Mouse (Mus musculus) monocyte, adult 2 months (primary cell): ENCODE results near the gene Abcg2.
"Not testable (repeated sequence)": the region's sequence is repeated elsewhere in the genome, so short reads cannot be mapped to it uniquely, and the experiment has no call there.

ENCODE experiments used
- DNase-seq, 2 experiments: peaks; one replicate each; pipeline ENCODE4 v3.0.0; 2022; ENCODE audit warnings: low spot score in 2 of 2, low read depth in 1 of 2

Abcg2 gene

GRCm38 (mm10) chr6:58584223-58584622 is at the start of gene Abcg2:
Gene Abcg2 (plus strand): TSS chr6:58584523.
- not testable (repeated sequence) for DNase-seq

GRCm38 (mm10) chr6:58540263-58540662 is 44.1 kb upstream of the Abcg2 start:
- DNase-seq, result not testable (repeated sequence)

- DNase-seq, result not testable (repeated sequence)
Measured at GRCm38 (mm10) chr6:58542852-58543251, 41.5 kb upstream of the Abcg2 start.

GRCm38 (mm10) chr6:58544971-58545370 is 39.4 kb upstream of the Abcg2 start:
- not testable (repeated sequence) for DNase-seq

- not testable (repeated sequence) for DNase-seq
Measured at GRCm38 (mm10) chr6:58546050-58546449, 38.3 kb upstream of the Abcg2 start.

- no peak for DNase-seq
Measured at GRCm38 (mm10) chr6:58546816-58547215, 37.5 kb upstream of the Abcg2 start.

GRCm38 (mm10) chr6:58553812-58554211 is 30.5 kb upstream of the Abcg2 start:
- DNase-seq, result not testable (repeated sequence)

- not testable (repeated sequence) for DNase-seq
Measured at GRCm38 (mm10) chr6:58593987-58594844, 9.9 kb downstream of the Abcg2 start.

- not testable (repeated sequence) for DNase-seq
Measured at GRCm38 (mm10) chr6:58595639-58596293, 11.4 kb downstream of the Abcg2 start.

GRCm38 (mm10) chr6:58596294-58596653 is 12.0 kb downstream of the Abcg2 start:
- peak in 1 of 2 experiments; percentile 7 for DNase-seq

GRCm38 (mm10) chr6:58602119-58602518 is 17.8 kb downstream of the Abcg2 start:
- not testable (repeated sequence) for DNase-seq

- DNase-seq, result not testable (repeated sequence)
Measured at GRCm38 (mm10) chr6:58602991-58603390, 18.7 kb downstream of the Abcg2 start.

GRCm38 (mm10) chr6:58603485-58604090 is 19.3 kb downstream of the Abcg2 start:
- not testable (repeated sequence) for DNase-seq

GRCm38 (mm10) chr6:58606642-58607041 is 22.3 kb downstream of the Abcg2 start:
- no peak for DNase-seq

GRCm38 (mm10) chr6:58608422-58608821 is 24.1 kb downstream of the Abcg2 start:
- no peak for DNase-seq

GRCm38 (mm10) chr6:58609919-58610759 is 25.8 kb downstream of the Abcg2 start:
- DNase-seq, result no peak

GRCm38 (mm10) chr6:58610760-58611654 is 26.7 kb downstream of the Abcg2 start:
- no peak for DNase-seq

GRCm38 (mm10) chr6:58624126-58624525 is 39.8 kb downstream of the Abcg2 start:
- DNase-seq, result no peak

- DNase-seq, result no peak
Measured at GRCm38 (mm10) chr6:58629238-58629637, 44.9 kb downstream of the Abcg2 start.

GRCm38 (mm10) chr6:58632419-58632818 is 48.1 kb downstream of the Abcg2 start:
- no peak for DNase-seq
